26 mouse cellular contexts compared by ENCODE assay signal in the genomic region with DNA sequence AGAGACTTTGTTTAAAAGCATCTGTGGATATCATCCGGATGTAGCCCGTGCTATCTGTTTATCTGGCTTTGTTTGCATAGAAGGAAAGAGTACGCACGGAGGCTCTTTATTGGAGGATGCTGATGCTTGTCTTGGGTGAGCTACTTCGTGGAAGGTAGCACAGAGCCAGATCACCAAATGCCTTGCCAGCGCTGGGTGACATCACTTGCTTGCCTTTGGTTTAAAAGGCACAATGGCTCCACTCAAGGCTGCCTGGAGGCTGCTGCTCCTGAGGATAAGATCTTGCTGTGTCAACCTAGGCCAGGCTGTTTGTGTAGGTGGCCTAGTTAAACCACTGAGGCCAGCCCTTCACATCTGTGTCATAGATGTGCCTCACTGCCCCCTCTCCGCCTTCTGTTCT. TPM values are rescaled to one million over a fixed set of nuclear protein-coding genes. Genes with fewer than 3 reads are reported as not detected.
DNase-seq lines count a peak whose midpoint lies in the region; ATAC-seq and TF ChIP-seq lines count a peak whose summit lies in the region.
"Had no signal": no experiment of that assay in that cellular context is flagged by ENCODE, and none has a peak within 500 bp of the region (broad histone marks: within the 10 kb centered on the region; RNA-seq: fewer than 3 reads in every experiment).

No protein-coding gene starts in this region.

- 83% methylated on average over 7 of the region's 7 CpGs for WGBS in forebrain, embryonic 15.5 days
- 94% methylated on average over 7 of the region's 7 CpGs for WGBS in forebrain, embryonic 12.5 days
- 55% methylated on average over 7 of the region's 7 CpGs for WGBS in intestine, embryonic 14.5 days
- 46% methylated on average over 7 of the region's 7 CpGs for WGBS in intestine, postnatal 0 days
- WGBS in midbrain, embryonic 15.5 days, result 87% methylated on average over 7 of the region's 7 CpGs
- 93% methylated on average over 7 of the region's 7 CpGs for WGBS in midbrain, embryonic 11.5 days
- WGBS in stomach, postnatal 0 days, result 46% methylated on average over 7 of the region's 7 CpGs

- no peak for TF ChIP-seq EP300 in stomach, postnatal 0 days (optimal IDR thresholded peaks at IDR 0.05)

- H3K36me3 ChIP-seq in forebrain, embryonic 15.5 days, result peaks cover 42% of the 10 kb centered on the region
- peaks cover 55% of the 10 kb centered on the region for H3K36me3 ChIP-seq in forebrain, embryonic 12.5 days (replicated peaks)
- peaks cover 43% of the 10 kb centered on the region for H3K36me3 ChIP-seq in intestine, embryonic 14.5 days (ENCODE audit: control insufficient read depth, insufficient read depth, low read length)
- peaks cover 37% of the 10 kb centered on the region; the same call in 1 of the 2 replicates for H3K36me3 ChIP-seq in intestine, postnatal 0 days (ENCODE audit: control insufficient read depth, insufficient read depth)
- peaks cover 34% of the 10 kb centered on the region for H3K36me3 ChIP-seq in midbrain, embryonic 15.5 days (replicated peaks)
- peaks cover 19% of the 10 kb centered on the region for H3K36me3 ChIP-seq in midbrain, embryonic 11.5 days (ENCODE audit: control insufficient read depth, insufficient read depth, low read length)
- H3K36me3 ChIP-seq in stomach, postnatal 0 days (ENCODE audit: control insufficient read depth, insufficient read depth, low read length), result peaks cover 22% of the 10 kb centered on the region

- no peaks in the 10 kb centered on the region for H3K27me3 ChIP-seq in forebrain, embryonic 15.5 days
- no peaks in the 10 kb centered on the region for H3K27me3 ChIP-seq in forebrain, embryonic 12.5 days
- no peaks in the 10 kb centered on the region for H3K27me3 ChIP-seq in intestine, embryonic 14.5 days (replicated peaks; ENCODE audit: control insufficient read depth, insufficient read depth, low read length)
- no peaks in the 10 kb centered on the region for H3K27me3 ChIP-seq in intestine, postnatal 0 days (replicated peaks; ENCODE audit: control insufficient read depth, insufficient read depth, low read length)
- no peaks in the 10 kb centered on the region for H3K27me3 ChIP-seq in midbrain, embryonic 15.5 days (replicated peaks)
- no peaks in the 10 kb centered on the region for H3K27me3 ChIP-seq in midbrain, embryonic 11.5 days (ENCODE audit: control insufficient read depth, insufficient read depth, low read length)
- no peaks in the 10 kb centered on the region for H3K27me3 ChIP-seq in stomach, postnatal 0 days (ENCODE audit: control insufficient read depth, insufficient read depth, low read length)
- H3K27me3 ChIP-seq: embryonic facial prominence, embryonic 13.5 days; kidney, embryonic 15.5 days; limb, embryonic 13.5 days; lung, embryonic 15.5 days; neural tube, embryonic 15.5 days; Patski had no signal

- peaks cover 21% of the 10 kb centered on the region for H3K4me1 ChIP-seq in forebrain, embryonic 15.5 days
- H3K4me1 ChIP-seq in forebrain, embryonic 12.5 days, result peaks cover 15% of the 10 kb centered on the region
- H3K4me1 ChIP-seq in intestine, embryonic 14.5 days (replicated peaks; ENCODE audit: control insufficient read depth, insufficient read depth, low read length), result peaks cover 4% of the 10 kb centered on the region; the same call in 1 of the 2 replicates
- no peaks in the 10 kb centered on the region for H3K4me1 ChIP-seq in intestine, postnatal 0 days (replicated peaks; ENCODE audit: control insufficient read depth, insufficient read depth, low read length)
- H3K4me1 ChIP-seq in midbrain, embryonic 15.5 days, result peaks cover 20% of the 10 kb centered on the region; the same call in 1 of the 2 replicates
- no peaks in the 10 kb centered on the region for H3K4me1 ChIP-seq in midbrain, embryonic 11.5 days (ENCODE audit: control insufficient read depth, insufficient read depth, low read length)
- no peaks in the 10 kb centered on the region for H3K4me1 ChIP-seq in stomach, postnatal 0 days (replicated peaks; ENCODE audit: control insufficient read depth, insufficient read depth)

- H3K4me3 ChIP-seq in forebrain, embryonic 15.5 days, result no peak overlapping the region
- no peak overlapping the region for H3K4me3 ChIP-seq in forebrain, embryonic 12.5 days (replicated peaks)
- H3K4me3 ChIP-seq in intestine, embryonic 14.5 days (ENCODE audit: low read depth, low read length), result no peak overlapping the region
- H3K4me3 ChIP-seq in intestine, postnatal 0 days (ENCODE audit: low read depth, low read length), result no peak overlapping the region
- no peak overlapping the region for H3K4me3 ChIP-seq in midbrain, embryonic 15.5 days
- no peak overlapping the region for H3K4me3 ChIP-seq in midbrain, embryonic 11.5 days (ENCODE audit: low read depth, low read length)
- H3K4me3 ChIP-seq in stomach, postnatal 0 days (ENCODE audit: low read depth, low read length), result no peak overlapping the region
- H3K4me3 ChIP-seq: embryonic facial prominence, embryonic 13.5 days; kidney, embryonic 15.5 days; limb, embryonic 13.5 days; lung, embryonic 15.5 days; neural tube, embryonic 15.5 days had no signal

- no peak overlapping the region for H3K4me2 ChIP-seq in forebrain, embryonic 15.5 days (replicated peaks)
- H3K4me2 ChIP-seq in forebrain, embryonic 12.5 days, result no peak overlapping the region
- H3K4me2 ChIP-seq in intestine, embryonic 14.5 days (ENCODE audit: low read length), result no peak overlapping the region
- no peak overlapping the region for H3K4me2 ChIP-seq in intestine, postnatal 0 days (replicated peaks; ENCODE audit: low read depth)
- no peak overlapping the region for H3K4me2 ChIP-seq in midbrain, embryonic 15.5 days
- H3K4me2 ChIP-seq in midbrain, embryonic 11.5 days, result no peak overlapping the region
- no peak overlapping the region for H3K4me2 ChIP-seq in stomach, postnatal 0 days (replicated peaks; ENCODE audit: low read depth)
- H3K4me2 ChIP-seq: embryonic facial prominence, embryonic 13.5 days; kidney, embryonic 15.5 days; limb, embryonic 13.5 days; liver, embryonic 11.5 days; lung, embryonic 15.5 days; neural tube, embryonic 15.5 days had no signal

- no peak for TF ChIP-seq CTCF in intestine, postnatal 0 days (IDR thresholded peaks at IDR 0.05; ENCODE audit: low read depth)
- TF ChIP-seq CTCF in stomach, postnatal 0 days (IDR thresholded peaks at IDR 0.05; ENCODE audit: low read depth), result no peak

- no peak for ATAC-seq in forebrain, embryonic 15.5 days (replicated peaks)
- ATAC-seq in forebrain, embryonic 12.5 days (ENCODE audit: low FRiP score), result no peak; the same call in 1 of the 2 replicates
- no peak for ATAC-seq in intestine, embryonic 14.5 days (replicated peaks; ENCODE audit: low FRiP score, low TSS enrichment, low read depth)
- ATAC-seq in intestine, postnatal 0 days, result no peak
- ATAC-seq in midbrain, embryonic 15.5 days (replicated peaks), result no peak
- ATAC-seq in midbrain, embryonic 11.5 days (ENCODE audit: low FRiP score), result no peak
- 0 out of 2 replicates have a peak, but pooled peaks have one; percentile 16 for ATAC-seq in stomach, postnatal 0 days (ENCODE audit: low FRiP score, low TSS enrichment)
- ATAC-seq: Patski had no signal

- no peaks in the 10 kb centered on the region for H3K9me3 ChIP-seq in forebrain, embryonic 15.5 days
- H3K9me3 ChIP-seq in forebrain, embryonic 12.5 days, result no peaks in the 10 kb centered on the region
- no peaks in the 10 kb centered on the region for H3K9me3 ChIP-seq in intestine, embryonic 14.5 days (ENCODE audit: control insufficient read depth, low read length)
- H3K9me3 ChIP-seq in intestine, postnatal 0 days (ENCODE audit: control insufficient read depth), result no peaks in the 10 kb centered on the region
- no peaks in the 10 kb centered on the region for H3K9me3 ChIP-seq in midbrain, embryonic 15.5 days
- no peaks in the 10 kb centered on the region for H3K9me3 ChIP-seq in midbrain, embryonic 11.5 days (ENCODE audit: control insufficient read depth, low read length)
- H3K9me3 ChIP-seq in stomach, postnatal 0 days (ENCODE audit: control insufficient read depth, low read length), result no peaks in the 10 kb centered on the region
- H3K9me3 ChIP-seq: embryonic facial prominence, embryonic 13.5 days; G1E; kidney, embryonic 15.5 days; limb, embryonic 13.5 days; lung, embryonic 15.5 days; neural tube, embryonic 15.5 days had no signal

- no peak overlapping the region for H3K9ac ChIP-seq in forebrain, embryonic 15.5 days (replicated peaks)
- H3K9ac ChIP-seq in forebrain, embryonic 12.5 days, result no peak overlapping the region
- H3K9ac ChIP-seq in intestine, embryonic 14.5 days (ENCODE audit: low read length), result no peak overlapping the region
- H3K9ac ChIP-seq in intestine, postnatal 0 days (ENCODE audit: low read depth, low read length), result no peak overlapping the region
- no peak overlapping the region for H3K9ac ChIP-seq in midbrain, embryonic 15.5 days
- H3K9ac ChIP-seq in midbrain, embryonic 11.5 days (ENCODE audit: low read length), result no peak overlapping the region
- no peak overlapping the region for H3K9ac ChIP-seq in stomach, postnatal 0 days (ENCODE audit: low read length)
- H3K9ac ChIP-seq: embryonic facial prominence, embryonic 13.5 days; kidney, embryonic 15.5 days; limb, embryonic 13.5 days; lung, embryonic 15.5 days; neural tube, embryonic 15.5 days had no signal

- DNase-seq in intestine, embryonic 14.5 days (ENCODE audit: low spot score), result no peak
- no peak for DNase-seq in midbrain, embryonic 11.5 days (ENCODE audit: low spot score, missing footprints)
- no peak for DNase-seq in stomach, postnatal 0 days (ENCODE audit: low spot score)
- DNase-seq in right cerebral cortex, postnatal 14 days, result no peak
- DNase-seq: adrenal gland, postnatal 14 days; cerebellum, adult 11-12 months; cerebellum, adult 9-11 months; gastrocnemius, postnatal 10 days; heart, postnatal 14 days; kidney, adult 18-20 months; kidney, postnatal 25 days; retina, postnatal 1 day; right cerebral cortex, postnatal 25 days; thymus, postnatal 14 days had no signal

- 0 out of 2 replicates have a peak overlapping the region, but pooled peaks have one; percentile 28 for H3K27ac ChIP-seq in forebrain, embryonic 15.5 days (replicated peaks)
- H3K27ac ChIP-seq in forebrain, embryonic 12.5 days, result no peak overlapping the region
- peak overlapping the region; percentile 22; the same call in 1 of the 2 replicates for H3K27ac ChIP-seq in intestine, embryonic 14.5 days (ENCODE audit: low read depth)
- H3K27ac ChIP-seq in intestine, postnatal 0 days (ENCODE audit: low read depth, low read length), result no peak overlapping the region
- peak overlapping the region; percentile 30; the same call in 1 of the 2 replicates for H3K27ac ChIP-seq in midbrain, embryonic 15.5 days
- no peak overlapping the region for H3K27ac ChIP-seq in midbrain, embryonic 11.5 days (ENCODE audit: low read depth, low read length)
- no peak overlapping the region for H3K27ac ChIP-seq in stomach, postnatal 0 days (replicated peaks)
- H3K27ac ChIP-seq: embryonic facial prominence, embryonic 13.5 days; kidney, embryonic 15.5 days; limb, embryonic 13.5 days; lung, embryonic 15.5 days had no signal

RNA-seq across cellular contexts. Expression of gene Tesc, which starts 16.7 kb away (rescaled TPM):
- polyA plus RNA-seq in forebrain, embryonic 15.5 days (2015; fragmentation: Nextera tagmentation; extraction: Ambion mirVana), result 9.9 and 10.6 TPM in 2 replicates
- 4.7 and 6.3 TPM in 2 replicates for polyA plus RNA-seq in forebrain, embryonic 12.5 days (2016; fragmentation: Nextera tagmentation; extraction: Ambion mirVana)
- 1.7 and 3.8 TPM in 2 replicates for polyA plus RNA-seq in intestine, embryonic 14.5 days (2014; fragmentation: Nextera tagmentation; extraction: Ambion mirVana)
- 2.8 and 3.3 TPM in 2 replicates for polyA plus RNA-seq in intestine, postnatal 0 days (2015; fragmentation: Nextera tagmentation; extraction: Ambion mirVana)
- 6.5 and 7.9 TPM in 2 replicates for polyA plus RNA-seq in midbrain, embryonic 15.5 days (2015; fragmentation: Nextera tagmentation; extraction: Ambion mirVana)
- polyA plus RNA-seq in midbrain, embryonic 11.5 days (2014; fragmentation: Nextera tagmentation; extraction: Ambion mirVana), result 0.69 and 1.2 TPM in 2 replicates
- 112 and 116 TPM in 2 replicates for polyA plus RNA-seq in stomach, postnatal 0 days (2015; fragmentation: Nextera tagmentation; extraction: Ambion mirVana)
- polyA plus RNA-seq: G1E had no signal

RNA-seq across cellular contexts. Expression of gene Fbxo21, which starts 34.3 kb away (rescaled TPM):
- 183 and 193 TPM in 2 replicates for polyA plus RNA-seq in forebrain, embryonic 15.5 days (2015; fragmentation: Nextera tagmentation; extraction: Ambion mirVana)
- polyA plus RNA-seq in forebrain, embryonic 12.5 days (2016; fragmentation: Nextera tagmentation; extraction: Ambion mirVana), result 149 and 165 TPM in 2 replicates
- 72.7 and 75.3 TPM in 2 replicates for polyA plus RNA-seq in intestine, embryonic 14.5 days (2014; fragmentation: Nextera tagmentation; extraction: Ambion mirVana)
- 20.7 and 21.2 TPM in 2 replicates for polyA plus RNA-seq in intestine, postnatal 0 days (2015; fragmentation: Nextera tagmentation; extraction: Ambion mirVana)
- polyA plus RNA-seq in midbrain, embryonic 15.5 days (2015; fragmentation: Nextera tagmentation; extraction: Ambion mirVana), result 179 and 183 TPM in 2 replicates
- polyA plus RNA-seq in midbrain, embryonic 11.5 days (2014; fragmentation: Nextera tagmentation; extraction: Ambion mirVana), result 90.9 and 93.4 TPM in 2 replicates
- 19.2 and 20.7 TPM in 2 replicates for polyA plus RNA-seq in stomach, postnatal 0 days (2015; fragmentation: Nextera tagmentation; extraction: Ambion mirVana)

Comparison
In these comparisons a context has a peak if more than half of its experiments do, and no peak if none do; other contexts are left out.
1. H3K27ac ChIP-seq: peak in forebrain, embryonic 15.5 days (single experiment), intestine, embryonic 14.5 days (single experiment) and midbrain, embryonic 15.5 days (single experiment); none in forebrain, embryonic 12.5 days (single experiment), intestine, postnatal 0 days (single experiment), midbrain, embryonic 11.5 days (single experiment) and stomach, postnatal 0 days (single experiment).